Mouse (Mus musculus): ENCODE results near the gene Mid1. TPM values are rescaled to one million over a fixed set of nuclear protein-coding genes. Genes with fewer than 3 reads are reported as not detected.

The Mid1 gene
- 7.1 and 9.4 TPM in 2 replicates for total RNA-seq (2015; ENCODE audit: low replicate concordance)
- total RNA-seq (2017; ENCODE audit: low replicate concordance), result 0.68 and 7.4 TPM in 2 replicates

DNA sequence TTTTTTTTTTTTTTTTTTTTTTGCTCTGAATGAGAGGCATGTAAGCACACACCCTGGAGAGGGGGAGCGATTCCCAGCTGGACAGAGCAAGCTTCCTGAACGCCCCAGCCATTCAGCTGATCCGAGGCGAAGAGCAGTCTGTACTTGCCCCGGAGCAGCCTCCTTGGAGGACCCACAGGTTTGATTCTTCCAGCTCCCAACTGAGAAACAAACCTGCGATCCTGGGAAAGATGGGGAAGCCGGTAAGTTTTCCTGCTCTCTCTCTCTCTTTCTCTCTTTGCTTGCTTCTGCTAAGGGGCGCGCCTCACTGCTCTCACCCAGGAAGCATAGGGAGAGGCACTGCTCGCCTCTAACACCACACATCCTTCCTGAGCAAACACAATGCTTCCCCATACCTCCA, at the start of gene Mid1:
Mid1 (plus strand) TSS at position 69 of the 400 bp plus-strand sequence.
- no peak for ATAC-seq (replicated peaks; ENCODE audit: low FRiP score, poor library complexity, severe bottlenecking)

- no peak for ATAC-seq (replicated peaks; ENCODE audit: low FRiP score, poor library complexity, severe bottlenecking)
Observed at GRCm38 (mm10) chrX:169673056-169673455, 11.9 kb upstream of the Mid1 start.

DNA sequence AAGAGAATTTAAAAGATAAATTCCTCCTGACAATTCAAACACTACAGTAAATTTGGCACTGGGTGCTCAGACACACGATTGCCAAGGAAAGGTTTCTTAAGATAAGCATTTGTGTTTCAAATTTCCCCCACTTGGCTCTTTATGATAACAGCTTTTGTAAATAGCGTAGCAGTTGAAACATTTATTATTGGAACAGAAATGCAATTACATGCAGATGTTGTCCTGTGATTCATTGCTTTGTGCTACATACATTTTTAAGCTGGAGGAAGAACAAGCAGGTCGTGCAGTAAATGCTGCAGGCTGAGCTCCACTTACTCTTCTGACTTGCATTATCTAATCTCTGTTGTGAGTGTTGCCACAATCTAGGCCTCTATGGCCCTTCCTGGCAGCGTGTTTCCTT, 8.7 kb upstream of the Mid1 start:
- ATAC-seq (replicated peaks; ENCODE audit: low FRiP score, poor library complexity, severe bottlenecking), result peak; percentile 65; the same call in 1 of the 2 replicates

DNA sequence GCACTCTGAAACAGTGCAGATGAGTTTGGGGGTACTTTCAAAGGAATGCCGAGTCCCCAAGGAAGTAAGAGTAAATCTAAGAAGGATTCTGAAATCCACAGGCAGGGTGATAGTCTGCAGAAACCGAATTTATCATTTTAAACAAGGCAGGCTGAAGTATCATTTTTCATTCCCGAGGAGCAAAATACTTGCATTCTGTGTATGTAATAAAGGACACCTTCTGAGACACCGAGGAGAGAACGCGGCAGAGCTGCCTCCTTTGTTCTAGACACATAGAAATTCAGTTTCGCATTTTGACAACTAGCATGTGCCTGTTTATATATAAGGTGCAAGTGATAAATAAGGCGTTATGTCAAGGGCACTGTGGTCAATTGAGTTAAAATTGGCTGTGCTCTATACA, 732 bp downstream of the Mid1 start:
- no peak for ATAC-seq (replicated peaks; ENCODE audit: low FRiP score, poor library complexity, severe bottlenecking)

GRCm38 (mm10) chrX:169691217-169691616, 6.2 kb downstream of the Mid1 start:
- ATAC-seq (replicated peaks; ENCODE audit: low FRiP score, poor library complexity, severe bottlenecking), result no peak

- peak; percentile 71 for ATAC-seq (replicated peaks; ENCODE audit: low FRiP score, poor library complexity, severe bottlenecking)
Observed at GRCm38 (mm10) chrX:169691675-169692074, 6.7 kb downstream of the Mid1 start.

DNA sequence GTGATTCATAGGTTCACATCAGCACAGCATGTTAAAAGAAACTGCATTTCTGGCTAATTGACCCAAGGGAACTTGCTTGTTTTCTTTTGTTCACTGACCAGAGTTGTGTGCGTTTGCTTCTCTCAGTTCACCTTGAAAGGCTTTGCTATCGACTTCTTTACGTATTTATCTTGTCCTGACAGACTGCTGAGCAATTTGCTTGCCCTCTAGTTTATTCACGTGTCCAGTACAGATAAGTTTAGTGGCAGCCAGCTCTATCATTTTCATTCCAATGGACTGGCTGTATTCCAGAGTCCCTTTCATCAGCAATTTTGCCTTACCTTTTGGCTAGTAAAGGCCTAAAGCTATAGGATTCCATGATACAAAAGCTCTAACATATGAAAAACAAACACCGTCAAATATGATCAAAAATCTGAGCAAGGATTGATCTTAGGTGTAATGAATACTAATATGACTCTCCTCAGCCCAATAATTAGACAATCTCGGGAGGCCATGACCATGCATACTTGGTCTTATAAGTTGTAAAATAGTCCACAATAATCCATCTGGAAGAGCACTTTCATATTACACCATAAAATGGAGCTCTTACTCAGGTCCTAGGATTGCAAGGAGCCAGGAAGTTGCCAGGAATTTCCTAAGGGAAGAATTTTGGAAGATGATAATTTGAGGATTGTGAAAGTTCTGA, 7.4 kb downstream of the Mid1 start:
- peak; percentile 95 for ATAC-seq (replicated peaks; ENCODE audit: low FRiP score, poor library complexity, severe bottlenecking)

- no peak for ATAC-seq (replicated peaks; ENCODE audit: low FRiP score, poor library complexity, severe bottlenecking)
Observed at GRCm38 (mm10) chrX:169704016-169704602, 19.1 kb downstream of the Mid1 start.

DNA sequence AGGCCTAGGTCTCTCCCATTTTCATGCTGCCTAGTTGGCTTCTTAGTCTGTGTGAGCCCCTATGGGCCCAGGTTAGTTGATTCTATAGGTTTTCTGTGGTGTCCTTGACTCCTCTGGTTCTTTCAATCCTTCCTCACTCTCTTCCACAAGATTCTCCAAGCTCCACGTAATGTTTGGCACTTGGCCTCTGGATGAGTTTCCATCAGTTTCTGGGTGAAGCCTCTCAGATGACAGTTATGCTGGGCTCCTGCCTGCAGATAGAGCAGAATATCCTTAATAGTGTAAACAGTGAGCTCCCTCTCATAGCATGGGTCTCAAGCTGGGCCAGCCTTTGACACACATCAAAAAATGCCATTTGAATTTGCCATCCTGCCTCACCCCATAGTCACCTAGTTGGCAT, 38.5 kb downstream of the Mid1 start:
- ATAC-seq (replicated peaks; ENCODE audit: low FRiP score, poor library complexity, severe bottlenecking), result no peak

DNA sequence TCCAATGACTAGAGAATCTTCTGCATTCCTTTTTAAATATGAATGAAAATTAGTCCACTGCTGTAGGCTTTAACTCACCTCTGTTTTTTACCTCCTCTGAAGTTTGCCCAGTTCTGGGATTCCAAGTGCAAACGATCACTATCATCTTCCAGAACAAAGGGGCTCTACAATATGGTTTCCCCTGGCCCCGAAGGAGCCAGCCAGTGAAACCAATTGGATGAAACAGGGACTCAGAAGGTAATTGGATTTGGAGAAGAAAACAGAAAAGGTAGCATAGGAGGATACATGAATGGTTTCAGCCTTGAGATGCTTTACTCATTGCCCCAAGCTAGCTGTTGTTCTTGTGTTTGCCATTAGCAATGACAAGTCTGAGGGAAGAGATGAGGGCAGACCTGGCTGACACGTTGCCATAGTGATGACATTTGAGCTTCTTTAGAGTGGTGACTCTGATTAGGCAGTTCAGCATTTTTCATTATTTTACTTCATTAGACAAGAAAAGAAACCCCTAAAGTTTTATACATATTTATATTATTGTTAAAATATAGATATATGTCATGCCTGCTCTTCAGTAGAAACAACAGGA, 50.5 kb downstream of the Mid1 start:
- no peak for ATAC-seq (replicated peaks; ENCODE audit: low FRiP score, poor library complexity, severe bottlenecking)

DNA sequence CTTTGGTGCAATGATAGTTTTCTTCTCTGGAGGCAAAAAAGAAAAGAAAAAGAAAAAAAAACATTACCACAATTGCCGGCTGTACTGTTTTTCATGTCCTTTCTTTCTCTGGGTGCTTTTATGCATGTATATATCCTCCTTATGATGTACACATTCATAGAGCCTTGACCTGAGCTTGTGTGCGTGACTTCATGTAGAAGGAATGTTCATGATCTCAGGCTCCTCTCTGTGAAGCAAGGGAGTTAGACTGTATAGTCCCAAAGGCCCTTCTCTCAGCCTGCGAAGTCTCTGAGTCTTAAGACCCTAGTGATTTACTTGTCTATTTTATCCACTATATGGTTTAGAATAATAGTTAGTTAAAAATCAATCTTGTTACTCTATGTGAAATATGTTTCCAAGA, 73.0 kb downstream of the Mid1 start:
- no peak for ATAC-seq (replicated peaks; ENCODE audit: low FRiP score, poor library complexity, severe bottlenecking)

DNA sequence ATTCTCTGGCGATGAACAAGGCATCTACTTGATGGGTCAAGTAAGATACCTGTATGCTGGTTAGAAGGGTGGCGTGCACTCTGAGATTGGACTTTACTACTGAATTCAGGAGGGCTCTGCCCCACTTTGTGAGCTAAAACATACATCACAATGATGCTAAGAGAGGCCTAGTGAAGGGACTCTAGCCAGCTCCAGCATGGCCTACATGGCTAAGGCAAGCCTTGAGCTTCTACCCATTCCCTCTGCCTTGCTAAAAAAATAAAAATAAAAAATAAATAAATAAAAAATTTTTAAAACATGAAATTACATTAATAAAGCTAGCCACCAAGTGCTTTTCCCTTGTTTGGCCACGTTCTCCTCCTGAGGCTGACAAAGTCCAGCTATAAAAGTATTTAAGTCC, 94.5 kb downstream of the Mid1 start, which contains the start of gene 4933400A11Rik:
4933400A11Rik (minus strand) TSS at position 101 of the 400 bp plus-strand sequence.
- ATAC-seq (replicated peaks; ENCODE audit: low FRiP score, poor library complexity, severe bottlenecking), result no peak

DNA sequence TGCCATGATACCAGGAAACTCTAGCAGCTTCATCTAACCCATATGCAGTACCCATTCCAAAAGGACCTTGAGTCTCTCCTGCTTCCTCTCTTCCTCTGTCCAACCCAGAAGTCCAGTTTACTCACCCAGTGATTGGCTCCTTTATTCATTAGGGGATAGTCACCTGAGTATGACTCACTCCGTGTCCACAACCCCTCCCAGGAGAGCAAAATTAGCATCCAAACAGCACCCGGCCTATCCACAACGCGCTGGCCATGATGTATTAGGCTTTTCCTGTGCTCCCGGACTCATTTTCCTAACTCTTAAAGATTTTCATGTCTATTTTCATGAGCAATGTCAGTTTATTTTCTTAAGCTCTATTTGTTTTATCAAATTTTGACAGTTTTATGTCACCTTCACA, 104.7 kb downstream of the Mid1 start:
- ATAC-seq (replicated peaks; ENCODE audit: low FRiP score, poor library complexity, severe bottlenecking), result no peak

DNA sequence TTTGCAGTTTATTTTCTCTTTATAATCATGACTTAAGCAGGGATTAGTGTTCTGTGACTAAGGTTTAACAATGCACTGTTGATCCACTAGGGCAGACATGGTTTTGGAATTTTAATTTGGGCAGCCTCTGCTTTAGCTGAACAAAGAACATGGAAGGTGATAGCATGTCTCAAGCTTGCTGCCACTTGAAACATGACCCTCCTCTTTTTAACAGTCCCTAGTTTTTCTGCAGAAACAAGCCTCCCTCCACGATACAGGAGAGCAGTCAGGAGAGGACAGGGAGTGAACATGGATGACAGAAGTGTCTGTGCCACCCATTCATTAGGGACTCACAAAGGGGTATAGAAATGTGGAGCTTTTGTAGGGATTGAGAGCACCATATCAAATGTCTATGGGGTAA, 107.9 kb downstream of the Mid1 start:
- ATAC-seq (replicated peaks; ENCODE audit: low FRiP score, poor library complexity, severe bottlenecking), result no peak

- ATAC-seq (replicated peaks; ENCODE audit: low FRiP score, poor library complexity, severe bottlenecking), result no peak
Observed at GRCm38 (mm10) chrX:169794421-169794820, 109.4 kb downstream of the Mid1 start.

DNA sequence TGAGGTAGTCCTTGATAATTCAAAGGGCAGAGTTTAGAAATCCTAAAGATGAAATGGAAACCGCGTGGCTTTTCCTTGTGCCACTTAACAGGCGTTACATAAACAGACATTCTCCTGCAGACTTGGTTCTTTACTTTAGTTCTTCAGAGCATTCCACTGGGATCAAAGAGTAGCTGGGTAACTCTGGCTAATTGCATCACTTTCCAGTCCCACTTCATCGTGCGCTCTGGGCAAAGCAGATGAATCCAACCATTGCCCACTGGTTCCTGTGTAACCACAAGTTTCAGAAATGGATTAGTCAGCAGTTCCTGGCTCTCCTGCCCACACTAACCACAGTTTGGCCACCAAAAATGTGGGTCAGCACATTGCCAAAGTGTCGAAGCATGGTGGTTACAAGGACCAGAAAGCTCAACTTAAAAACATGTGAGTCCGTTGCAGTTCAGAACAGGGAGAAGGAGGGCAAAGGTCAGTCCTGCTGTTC, 109.9 kb downstream of the Mid1 start:
- ATAC-seq (replicated peaks; ENCODE audit: low FRiP score, poor library complexity, severe bottlenecking), result no peak

GRCm38 (mm10) chrX:169797148-169797547, 112.1 kb downstream of the Mid1 start:
- ATAC-seq (replicated peaks; ENCODE audit: low FRiP score, poor library complexity, severe bottlenecking), result no peak

- ATAC-seq (replicated peaks; ENCODE audit: low FRiP score, poor library complexity, severe bottlenecking), result no peak
Observed at GRCm38 (mm10) chrX:169798987-169799680, 114.1 kb downstream of the Mid1 start.

DNA sequence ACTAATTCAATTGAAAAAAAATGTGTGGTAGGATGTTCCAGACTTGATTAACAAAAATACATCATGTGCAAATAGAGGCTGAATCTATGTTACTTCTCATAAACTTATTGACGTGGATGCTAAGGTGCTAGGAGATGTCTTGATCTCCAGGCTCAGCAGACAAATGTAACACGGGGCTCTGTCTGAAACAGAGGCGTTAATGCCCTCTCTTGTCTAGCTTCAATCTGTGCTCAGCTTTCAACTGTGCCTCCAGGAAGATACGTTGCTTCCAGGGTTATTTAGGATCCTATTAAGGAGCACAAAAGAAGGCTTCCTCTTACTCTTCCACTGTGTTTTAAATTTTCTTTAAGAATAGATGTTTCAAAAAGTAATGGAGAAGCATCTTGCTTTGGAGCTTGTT, 115.2 kb downstream of the Mid1 start:
- no peak for ATAC-seq (replicated peaks; ENCODE audit: low FRiP score, poor library complexity, severe bottlenecking)

GRCm38 (mm10) chrX:169805791-169806190, 120.8 kb downstream of the Mid1 start:
- no peak for ATAC-seq (replicated peaks; ENCODE audit: low FRiP score, poor library complexity, severe bottlenecking)

Data from erythroblast, adult 5-6 weeks (primary cell).